Mouse (Mus musculus) urinary bladder, adult 18-20 months (tissue): Measurements from ENCODE around the gene Hist1h4b.

ENCODE experiments used
- DNase-seq, 2 experiments: peaks; one replicate each; pipeline ENCODE4 v3.0.0; 2022; ENCODE audit warnings: low spot score in 2 of 2, mixed read lengths in 2 of 2

The Hist1h4b gene

DNA sequence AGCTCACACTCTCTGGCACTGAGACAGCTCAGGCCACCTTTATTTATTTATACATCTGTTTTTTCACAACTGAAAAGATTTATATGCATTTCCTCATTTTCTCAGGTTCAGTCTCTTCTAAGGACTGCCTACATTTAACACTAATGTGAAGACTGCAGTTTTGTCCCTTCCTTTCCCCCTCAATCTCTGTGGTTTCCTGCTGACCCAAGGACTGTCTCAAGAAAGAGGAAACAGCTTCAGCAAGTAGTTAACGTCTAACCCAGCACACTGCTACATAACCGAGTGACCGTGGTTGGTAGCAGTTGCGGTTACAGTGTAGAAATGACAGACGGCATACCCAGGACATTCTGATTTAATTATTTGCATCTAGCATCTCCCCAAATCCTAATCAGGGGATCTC, 42.6 kb downstream of the Hist1h4b start:
- no peak for DNase-seq

DNA sequence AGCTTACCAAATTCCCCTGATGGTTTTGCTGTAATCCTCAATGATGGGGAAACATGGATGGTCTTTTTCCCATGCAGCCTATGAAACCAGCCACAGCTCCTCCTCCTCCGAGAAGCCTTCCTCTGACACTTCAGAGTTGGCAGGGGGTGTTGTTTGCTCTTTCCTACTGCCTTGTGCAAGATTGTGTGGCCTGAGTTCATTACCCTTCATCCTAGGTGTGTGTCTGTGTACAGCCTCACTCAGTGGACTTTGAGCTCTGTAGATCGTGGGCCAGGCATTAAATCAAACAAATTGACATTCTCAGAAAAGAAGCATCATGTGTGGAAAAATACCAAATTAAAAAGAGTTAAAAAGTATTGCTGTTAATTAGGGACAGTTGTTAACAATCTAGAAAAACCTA, 47.7 kb downstream of the Hist1h4b start:
- DNase-seq, result no peak

DNA sequence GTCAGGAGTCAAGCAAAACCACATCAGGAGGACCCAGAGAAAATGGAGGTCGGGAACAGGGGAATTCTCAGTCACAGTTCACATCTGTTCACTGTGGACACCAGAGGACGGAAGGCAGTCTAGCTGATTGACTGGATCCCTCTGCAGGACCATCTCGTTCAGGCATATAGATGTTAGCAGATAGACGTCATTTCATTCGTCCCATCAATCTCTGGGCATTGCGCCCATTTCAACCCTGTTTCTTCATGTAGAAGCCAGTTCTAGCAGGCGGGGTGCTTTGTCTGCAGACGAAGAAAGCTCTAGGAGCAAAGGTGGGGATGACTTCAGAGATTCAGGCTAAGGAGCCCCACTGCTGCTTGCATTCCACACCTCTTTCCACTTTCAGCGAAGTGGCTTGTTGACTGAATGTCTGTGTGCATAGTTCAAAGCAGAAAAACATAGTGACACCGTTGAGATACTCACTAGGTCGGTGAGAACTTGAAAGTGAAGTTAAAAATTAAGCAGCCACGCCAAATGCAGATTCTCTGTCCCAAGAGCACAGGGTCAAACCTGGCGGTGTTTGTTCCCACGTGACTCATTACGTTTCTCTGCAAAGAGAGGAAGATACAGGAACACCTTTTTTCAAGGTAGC, 49.7 kb downstream of the Hist1h4b start, which contains the start of gene Slc17a2:
Slc17a2 (plus strand) TSS at position 572 of the 631 bp plus-strand sequence.
- DNase-seq, result no peak
